Mouse (Mus musculus) heart, postnatal 14 days (tissue): ENCODE data around the gene 4930579F01Rik. TPM values are rescaled to one million over a fixed set of nuclear protein-coding genes. Genes with fewer than 3 reads are reported as not detected.
A peak's percentile ranks its signal among the peaks of the same experiment; 100 is the strongest.
"Not testable (repeated sequence)": the region's sequence is repeated elsewhere in the genome, so short reads cannot be mapped to it uniquely, and the experiment has no call there.

ENCODE experiments used
- DNase-seq, 2 experiments: peaks; one replicate each; pipeline ENCODE4 v3.0.0; 2021 to 2022
- intact Hi-C: fragments of 180-260 bp; cut with DNase I; formaldehyde crosslinking; loops from one replicate; pipeline ENCODE4 v1.15.1; 2025
- total RNA-seq, 2 experiments: library from RNA; stranded (reverse); gene quantifications; 2 replicates each; pipeline ENCODE4 v1.2.3; 2021

4930579F01Rik gene
- total RNA-seq, 2 experiments from 2014 or later: not detected

GRCm38 (mm10) chr3:138161623-138162022 lies 32.0 kb downstream of the 4930579F01Rik start:
- intact Hi-C loops: no loop called here
- DNase-seq: no peak

DNA sequence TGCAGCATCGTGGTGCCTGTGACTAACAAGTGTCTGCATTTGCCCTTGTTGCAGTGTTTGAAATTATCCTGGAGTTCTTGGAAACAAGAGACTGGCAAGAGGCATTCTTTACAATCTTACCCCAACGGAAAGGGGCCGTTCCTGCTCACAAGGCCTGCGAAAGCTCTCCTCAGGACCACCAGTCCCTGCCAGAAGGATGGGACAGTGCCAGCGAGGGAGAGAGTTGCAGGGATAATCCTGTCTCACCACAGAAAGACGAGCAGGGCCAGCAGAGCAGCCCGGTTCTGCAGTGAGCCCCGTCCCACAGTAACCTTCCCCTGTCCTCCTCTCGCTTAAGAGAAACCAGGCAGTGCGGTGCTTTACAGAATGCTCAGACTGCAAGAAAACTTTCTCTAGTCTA lies 37.0 kb downstream of the 4930579F01Rik start:
- intact Hi-C loops: no loop called here
- DNase-seq: no peak

GRCm38 (mm10) chr3:138155062-138155461 lies 38.6 kb downstream of the 4930579F01Rik start:
- intact Hi-C loops: no loop called here
- no peak for DNase-seq

GRCm38 (mm10) chr3:138148811-138149210 lies 44.8 kb downstream of the 4930579F01Rik start:
- no peak for DNase-seq
- intact Hi-C loops: no loop called here

DNA sequence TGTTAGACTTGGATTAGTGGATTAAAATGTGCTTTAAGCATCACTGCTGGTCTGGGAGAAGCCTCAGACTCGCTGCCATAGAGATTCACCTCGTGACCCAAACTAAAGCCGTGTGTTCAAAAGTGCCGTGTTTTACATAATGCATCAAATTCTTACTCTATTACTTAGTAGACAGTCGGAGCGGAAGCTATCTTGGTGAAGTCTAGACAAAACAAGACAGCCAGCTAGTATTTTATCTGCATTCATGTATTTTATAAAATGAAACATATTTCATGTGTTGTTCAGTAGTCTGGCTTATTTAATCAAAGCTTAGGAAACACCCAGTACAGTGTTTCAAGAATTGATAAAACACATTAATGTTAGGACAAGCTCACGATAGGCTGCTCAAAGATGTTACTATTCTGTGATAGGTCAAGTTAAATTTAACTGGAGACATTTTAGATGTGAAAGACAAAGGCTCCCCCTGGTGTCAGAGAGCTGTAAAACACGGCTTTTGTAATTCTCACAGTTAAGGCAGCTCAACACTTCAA lies 48.9 kb downstream of the 4930579F01Rik start, which contains the start of gene Mttp:
Gene Mttp (minus strand): TSS at position 327 of the 530 bp plus-strand sequence.
- intact Hi-C loops: loop anchor here (1.0 to 2.0 kb wide), 4 partner anchors 153 to 366 kb away; partner anchors contain the start of gene H2afz
- DNase-seq: peak; percentile 64 to 83

DNA sequence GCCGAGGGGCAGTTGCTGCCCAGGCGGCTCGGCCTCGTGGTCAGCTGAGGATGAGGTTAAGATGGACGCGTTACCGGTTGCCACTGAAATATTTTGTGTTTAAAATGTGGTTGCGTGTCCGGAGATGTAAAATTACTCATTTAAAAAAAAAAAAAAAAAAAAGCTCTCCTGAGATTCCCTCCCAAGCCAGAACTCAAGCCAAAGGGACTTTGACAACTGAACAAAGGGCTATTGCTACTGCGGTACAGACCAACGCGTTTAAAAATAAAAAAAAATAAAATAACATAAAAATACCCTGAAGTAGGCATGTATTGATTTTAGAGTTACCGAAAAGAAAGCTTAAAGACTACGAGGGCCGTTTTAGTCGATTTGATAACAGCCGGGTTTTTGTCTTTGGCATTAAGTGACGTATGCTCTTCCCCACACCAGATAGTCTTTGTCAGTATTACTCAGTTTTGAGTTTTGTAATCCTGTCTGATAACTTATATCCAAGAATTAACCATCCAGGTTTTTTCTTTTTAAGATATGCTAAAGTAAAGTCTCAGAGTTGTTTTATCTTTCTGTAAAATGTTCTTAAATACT lies 49.5 kb downstream of the 4930579F01Rik start:
- no peak for DNase-seq
- intact Hi-C loops: loop anchor here (2.0 kb wide), 2 partner anchors 279 to 365 kb away; partner anchors contain the start of gene H2afz

- intact Hi-C loops: loop anchor here (2.0 kb wide), 3 partner anchors 75 to 365 kb away; partner anchors contain the start of gene H2afz
- DNase-seq: peak; percentile 96 to 98
These were observed 50.1 kb downstream of the 4930579F01Rik start, which contains the start of gene Trmt10a for GRCm38 (mm10) chr3:138143315-138144059. Gene Trmt10a (plus strand): TSS chr3:138143448.

- intact Hi-C loops: loop anchor here (2.0 kb wide), 1 partner anchor 74 kb away; no protein-coding TSS in a partner anchor
- DNase-seq: no peak
These were observed 50.8 kb downstream of the 4930579F01Rik start for GRCm38 (mm10) chr3:138142733-138143314.

- peak in 1 of 2 experiments; percentile 40 for DNase-seq
- intact Hi-C loops: loop anchor here (2.0 kb wide), 1 partner anchor 73 kb away; no protein-coding TSS in a partner anchor
These were observed 51.4 kb downstream of the 4930579F01Rik start for GRCm38 (mm10) chr3:138142052-138142732.

DNA sequence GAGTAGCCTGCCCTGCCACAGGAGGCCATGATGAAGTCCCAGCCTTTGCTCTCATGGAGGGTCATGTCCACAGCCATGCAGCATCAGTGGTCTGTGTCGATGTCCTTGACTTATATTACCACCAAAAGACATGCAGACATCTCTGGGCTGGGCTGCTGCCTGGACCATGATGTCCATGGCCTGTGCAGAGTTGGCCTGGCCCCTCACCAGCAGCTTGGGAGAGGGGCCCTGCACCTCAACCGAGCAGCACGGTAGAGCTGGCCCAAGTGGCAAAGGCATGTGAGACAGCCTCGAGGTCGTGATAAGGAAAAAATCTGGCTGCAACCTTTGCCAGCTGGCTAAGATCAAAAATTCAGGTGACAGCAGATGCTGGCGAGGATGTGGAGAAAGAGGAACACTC lies 54.0 kb downstream of the 4930579F01Rik start:
- intact Hi-C loops: no loop called here
- DNase-seq: peak in 1 of 2 experiments; percentile 41

DNA sequence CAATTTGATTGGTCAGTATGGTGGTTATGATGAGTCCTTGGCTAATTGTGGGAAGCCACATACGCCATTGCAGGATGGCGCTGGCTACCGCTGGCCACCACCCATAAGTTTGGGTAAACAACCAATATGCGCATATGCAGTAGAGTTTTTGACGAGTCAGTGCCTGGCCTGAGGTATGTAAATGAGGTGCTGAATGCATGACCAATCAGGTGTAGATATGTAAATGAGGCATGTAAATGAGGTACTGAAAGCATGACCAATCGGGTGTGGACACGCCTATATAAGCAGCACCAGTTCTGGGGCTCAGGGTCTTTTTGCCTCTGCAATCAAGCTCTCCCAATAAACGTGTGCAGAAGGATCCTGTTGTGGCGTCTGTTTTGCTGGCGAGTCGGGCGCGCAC lies 55.5 kb downstream of the 4930579F01Rik start:
- intact Hi-C loops, DNase-seq: not testable (repeated sequence)

DNA sequence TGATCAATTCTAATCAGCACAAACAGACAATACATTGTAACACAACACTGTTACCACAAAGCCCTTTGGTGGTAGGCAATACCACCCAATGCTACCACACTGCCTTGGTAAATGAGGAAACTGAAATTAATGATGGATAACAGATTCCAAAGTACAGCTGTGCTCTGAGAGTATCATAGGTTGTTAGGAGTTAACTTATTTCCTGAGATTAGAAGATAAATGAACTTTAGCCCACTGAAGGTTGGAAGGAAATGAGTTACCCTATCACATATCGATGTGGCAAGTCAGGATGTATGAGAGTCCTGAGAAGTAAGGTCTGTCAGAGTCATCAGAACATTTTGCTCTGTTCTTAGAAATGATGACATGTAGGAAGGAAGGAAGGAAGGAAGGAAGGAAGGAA lies 59.1 kb downstream of the 4930579F01Rik start:
- intact Hi-C loops: no loop called here
- no peak for DNase-seq

DNA sequence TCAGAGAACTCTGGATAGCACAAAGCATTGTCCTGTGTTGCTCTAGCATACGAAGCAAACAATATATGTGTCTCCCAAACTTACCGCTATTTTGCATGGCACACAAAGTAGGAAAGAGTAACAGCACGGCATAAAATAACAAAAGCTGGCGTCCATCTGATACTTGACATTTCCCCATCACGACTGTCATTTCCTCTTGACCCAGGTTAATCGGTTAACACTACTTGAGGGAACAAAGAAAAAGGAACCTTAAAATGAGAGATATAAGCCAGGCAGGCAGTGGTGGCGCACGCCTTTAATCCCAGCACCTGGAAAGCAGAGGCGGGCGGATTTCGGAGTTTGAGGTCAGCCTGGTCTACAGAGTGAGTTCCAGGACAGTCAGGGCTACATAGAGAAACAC lies 59.7 kb downstream of the 4930579F01Rik start:
- DNase-seq: no peak
- intact Hi-C loops: no loop called here

GRCm38 (mm10) chr3:138133463-138133862 lies 60.2 kb downstream of the 4930579F01Rik start:
- intact Hi-C loops: no loop called here
- no peak for DNase-seq

- intact Hi-C loops: no loop called here
- DNase-seq: no peak
These were observed 62.5 kb downstream of the 4930579F01Rik start for GRCm38 (mm10) chr3:138131168-138131567.

- no peak for DNase-seq
- intact Hi-C loops: no loop called here
These were observed 62.9 kb downstream of the 4930579F01Rik start for GRCm38 (mm10) chr3:138130692-138131091.

- DNase-seq: no peak
- intact Hi-C loops: no loop called here
These were observed 64.5 kb downstream of the 4930579F01Rik start for GRCm38 (mm10) chr3:138129110-138129509.

DNA sequence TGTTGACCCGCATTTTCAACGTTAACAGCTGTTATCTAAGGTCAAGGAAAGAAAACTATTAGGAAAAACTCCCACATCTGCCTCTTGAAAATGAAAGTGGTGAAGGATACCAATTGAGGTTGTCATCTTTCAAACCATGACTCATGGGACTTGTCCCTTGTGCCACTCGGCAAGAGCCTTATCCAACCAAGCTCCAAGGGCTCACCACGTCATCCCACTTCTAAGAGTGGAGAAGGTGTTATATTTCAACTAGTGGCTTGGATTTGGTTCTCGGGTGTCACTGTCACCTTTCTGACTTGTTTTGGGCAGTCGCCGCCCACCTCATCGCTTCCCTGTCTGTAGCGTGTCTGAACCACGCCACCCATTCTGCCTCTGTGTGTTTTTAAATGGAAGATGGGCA lies 69.8 kb downstream of the 4930579F01Rik start:
- intact Hi-C loops: no loop called here
- DNase-seq: no peak

DNA sequence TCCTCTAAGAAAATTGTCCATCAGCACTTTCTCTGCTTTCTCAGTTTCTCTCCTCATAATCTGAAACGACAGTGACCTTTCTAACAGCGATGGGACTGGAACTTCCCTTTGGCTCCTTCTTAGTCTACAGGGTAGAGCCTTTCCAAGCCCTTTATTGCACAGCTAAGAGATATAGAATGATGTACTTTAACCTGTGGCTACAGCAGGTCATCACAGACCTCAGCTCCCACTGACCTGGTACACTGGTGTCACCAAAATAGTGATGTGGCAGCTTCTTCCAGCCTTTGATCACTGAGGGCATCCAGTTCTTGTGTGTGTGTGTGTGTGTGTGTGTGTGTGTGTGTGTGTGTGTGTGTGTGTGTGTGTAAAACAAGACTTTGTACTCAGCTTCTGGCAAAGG lies 72.2 kb downstream of the 4930579F01Rik start:
- DNase-seq: no peak
- intact Hi-C loops: no loop called here

GRCm38 (mm10) chr3:138119444-138120105 lies 74.0 kb downstream of the 4930579F01Rik start:
- peak in 1 of 2 experiments; percentile 32 for DNase-seq
- intact Hi-C loops: no loop called here
